Mouse (Mus musculus): ENCODE measurements around the gene Myom1. TPM values are rescaled to one million over a fixed set of nuclear protein-coding genes. Genes with fewer than 3 reads are reported as not detected.

The Myom1 gene
- polyA plus RNA-seq, 1 experiment from 2014 or later, result 1.3 TPM

DNA sequence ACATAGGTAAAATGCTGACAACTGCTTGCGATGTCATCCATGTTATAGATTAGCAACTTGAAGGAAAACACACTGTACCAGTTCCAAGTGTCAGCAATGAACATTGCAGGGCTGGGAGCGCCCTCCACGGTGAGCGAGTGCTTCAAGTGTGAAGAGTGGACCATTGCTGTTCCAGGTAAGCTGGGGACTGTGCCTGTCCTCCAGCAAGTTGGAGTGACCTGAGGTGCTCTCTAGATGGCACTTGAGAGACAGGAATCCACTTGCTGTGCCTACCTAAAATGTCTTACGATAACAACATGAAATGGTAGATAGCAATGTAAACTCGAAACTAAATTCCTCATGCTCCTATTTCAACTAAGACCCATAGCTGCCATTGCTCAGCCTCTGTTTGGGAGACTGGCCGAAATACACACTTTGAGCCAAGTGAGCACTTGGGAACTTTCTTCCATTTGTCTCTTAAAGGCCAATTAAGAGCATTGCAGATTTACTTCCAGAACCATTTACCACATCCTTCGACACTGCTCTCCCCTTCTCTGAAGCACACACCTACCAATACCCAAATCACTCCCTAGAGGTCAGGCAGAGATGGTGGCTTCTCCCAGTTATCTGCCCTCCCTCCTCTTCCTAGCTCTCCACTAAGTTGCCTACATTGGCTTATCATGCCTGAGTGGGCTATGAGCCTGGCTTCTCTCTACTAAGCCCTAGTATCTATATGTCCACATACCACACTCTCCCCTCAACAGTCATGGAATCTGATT lies 85.1 kb downstream of the Myom1 start:
- Histone ChIP-seq H3K9me3 (no peaks in the 10 kb centered on the region), H3K27ac (no peak overlapping the region)

DNA sequence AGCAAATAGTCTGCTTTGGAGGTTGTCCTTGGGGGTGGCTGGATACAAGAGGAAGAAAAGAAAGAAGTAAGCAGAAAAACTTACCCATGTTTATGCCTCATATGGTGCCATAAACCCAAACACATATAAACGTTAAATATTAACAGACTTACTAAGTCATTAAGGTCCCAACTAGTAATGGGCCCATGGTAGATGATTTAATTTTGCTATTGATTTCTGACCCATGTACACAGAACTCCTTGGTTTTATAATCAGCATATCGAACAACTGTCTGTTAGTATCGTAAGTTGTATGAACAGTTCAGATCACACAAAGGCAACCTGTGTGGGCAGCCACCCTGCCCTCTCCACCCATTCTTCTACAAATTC lies 85.7 kb downstream of the Myom1 start:
- 92% methylated on average over 3 of the region's 3 CpGs for WGBS
- Histone ChIP-seq H3K4me2 (no peak overlapping the region), H3K9ac (no peak overlapping the region), H3K36me3 (replicated peaks) (no peaks in the 10 kb centered on the region), H3K4me3 (no peak overlapping the region), H3K27me3 (replicated peaks) (no peaks in the 10 kb centered on the region), H3K9me3 (no peaks in the 10 kb centered on the region), H3K27ac (no peak overlapping the region), H3K4me1 (no peaks in the 10 kb centered on the region)
- ATAC-seq (replicated peaks), result no peak

More for the DNA sequence above, 85.1 kb downstream of the Myom1 start:
- no peak for ATAC-seq (replicated peaks)
- Histone ChIP-seq H3K27me3 (replicated peaks) (no peaks in the 10 kb centered on the region), H3K4me3 (no peak overlapping the region), H3K4me2 (no peak overlapping the region), H3K9ac (no peak overlapping the region), H3K4me1 (no peaks in the 10 kb centered on the region), H3K36me3 (replicated peaks) (no peaks in the 10 kb centered on the region)
- 93% methylated on average over 8 of the region's 8 CpGs for WGBS

DNA sequence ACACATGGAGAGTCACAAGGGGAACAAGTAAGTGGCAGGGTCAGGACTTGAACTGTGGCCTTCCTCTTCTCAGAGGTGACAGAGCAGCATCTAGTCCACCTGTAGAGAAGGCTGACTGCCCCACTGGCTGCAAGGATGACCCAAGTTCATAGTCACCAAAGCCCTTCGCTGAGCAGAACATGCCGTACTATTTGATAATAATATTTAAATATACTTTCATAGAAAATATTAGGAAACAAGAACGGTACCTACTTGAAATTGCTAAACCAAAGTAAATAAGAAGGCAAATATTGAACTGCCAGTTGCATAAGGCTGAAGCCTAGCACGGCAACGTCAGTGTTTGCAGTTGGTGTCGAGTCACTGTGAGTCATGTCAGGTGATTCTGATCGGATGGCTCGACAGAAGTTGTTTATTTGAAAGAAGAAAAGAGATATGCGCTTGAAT lies 86.6 kb downstream of the Myom1 start:
- Histone ChIP-seq H3K9ac (no peak overlapping the region), H3K27me3 (replicated peaks) (no peaks in the 10 kb centered on the region), H3K9me3 (no peaks in the 10 kb centered on the region), H3K27ac (no peak overlapping the region), H3K4me3 (no peak overlapping the region), H3K36me3 (replicated peaks) (no peaks in the 10 kb centered on the region), H3K4me1 (no peaks in the 10 kb centered on the region), H3K4me2 (no peak overlapping the region)
- WGBS, result 84% methylated on average over 9 of the region's 9 CpGs
- ATAC-seq (replicated peaks), result no peak

DNA sequence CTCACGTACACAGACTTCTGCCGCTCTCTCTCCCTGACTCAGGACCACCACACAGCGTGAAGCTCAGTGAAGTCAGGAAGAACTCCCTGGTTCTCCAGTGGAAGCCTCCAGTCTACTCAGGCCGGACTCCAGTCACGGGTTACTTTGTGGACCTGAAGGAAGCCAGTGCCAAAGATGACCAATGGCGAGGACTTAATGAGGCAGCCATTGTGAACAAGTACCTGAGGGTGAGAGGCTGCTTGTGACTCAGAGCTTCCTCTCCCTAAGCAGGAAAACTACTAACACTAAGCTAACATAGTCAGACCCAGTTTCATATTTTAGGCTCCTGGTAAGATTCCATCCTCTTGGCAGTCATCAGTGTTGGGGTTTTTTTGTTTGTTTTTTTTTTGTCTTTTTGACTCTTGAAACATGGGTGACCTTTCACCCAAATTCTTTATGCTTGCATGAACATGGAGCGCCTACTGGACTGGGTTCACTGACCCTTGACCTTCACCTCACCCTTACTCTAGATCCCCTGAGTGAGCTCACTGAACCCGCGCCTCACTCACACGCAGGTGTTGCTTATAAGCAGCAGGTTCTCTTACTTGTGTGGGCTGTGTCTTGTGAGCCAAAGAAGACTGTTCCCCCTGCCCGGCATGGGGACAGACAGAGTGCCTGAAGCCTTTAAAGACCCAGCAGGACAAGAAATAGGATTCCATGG lies 87.5 kb downstream of the Myom1 start:
- Histone ChIP-seq H3K4me2 (no peak overlapping the region), H3K36me3 (replicated peaks) (no peaks in the 10 kb centered on the region), H3K27me3 (replicated peaks) (no peaks in the 10 kb centered on the region), H3K4me3 (no peak overlapping the region), H3K9me3 (no peaks in the 10 kb centered on the region), H3K27ac (no peak overlapping the region), H3K4me1 (no peaks in the 10 kb centered on the region), H3K9ac (no peak overlapping the region)
- ATAC-seq (replicated peaks), result no peak
- 77% methylated on average over 11 of the region's 11 CpGs for WGBS

DNA sequence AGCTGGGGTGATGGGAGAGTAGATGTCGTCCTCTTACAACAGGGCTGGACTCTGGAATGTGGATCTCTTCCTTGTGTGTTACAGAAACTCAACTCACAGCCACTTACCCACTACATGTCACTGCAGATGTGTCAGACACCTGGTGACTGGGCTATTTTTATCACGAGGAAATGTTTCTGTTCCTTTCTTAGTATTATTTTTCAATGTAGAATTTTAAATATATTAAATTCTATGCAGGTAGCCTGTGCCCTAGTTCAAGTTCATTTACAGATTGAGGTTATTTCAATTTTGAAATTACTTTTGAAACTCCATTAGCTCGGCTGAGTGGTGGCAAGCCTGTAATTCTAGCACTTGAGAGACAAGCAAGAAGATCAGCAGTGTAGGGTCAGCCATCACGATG lies 88.6 kb downstream of the Myom1 start:
- WGBS, result 82% methylated on average over 4 of the region's 4 CpGs
- H3K4me1 ChIP-seq, result no peaks in the 10 kb centered on the region

DNA sequence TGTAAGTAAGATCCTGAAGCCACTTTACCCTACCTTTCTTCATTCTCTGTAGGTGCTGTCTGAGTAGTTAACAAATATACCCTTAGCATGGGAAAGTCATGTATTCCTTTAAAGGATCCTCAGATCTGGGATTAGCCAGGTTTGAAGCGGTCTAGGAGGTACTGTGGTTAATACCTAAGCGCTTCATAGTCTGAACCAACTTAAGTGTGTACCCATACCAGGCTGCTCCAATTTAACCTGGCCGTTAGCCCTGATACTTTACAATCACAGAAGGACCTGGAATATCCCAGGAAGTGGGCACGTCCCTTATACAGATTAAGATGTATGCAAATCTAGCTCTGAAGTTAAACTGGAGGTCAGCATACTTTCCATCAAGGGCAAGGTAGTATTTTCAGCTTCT lies 89.9 kb downstream of the Myom1 start:
- Histone ChIP-seq H3K9ac (no peak overlapping the region), H3K27ac (no peak overlapping the region), H3K9me3 (no peaks in the 10 kb centered on the region), H3K27me3 (replicated peaks) (no peaks in the 10 kb centered on the region), H3K4me2 (no peak overlapping the region), H3K4me3 (no peak overlapping the region), H3K36me3 (replicated peaks) (no peaks in the 10 kb centered on the region), H3K4me1 (no peaks in the 10 kb centered on the region)
- ATAC-seq (replicated peaks), result no peak
- WGBS, result 88% methylated on average over 4 of the region's 4 CpGs

More for the DNA sequence above, 88.6 kb downstream of the Myom1 start:
- Histone ChIP-seq H3K4me2 (no peak overlapping the region), H3K4me3 (no peak overlapping the region), H3K9ac (no peak overlapping the region), H3K36me3 (replicated peaks) (no peaks in the 10 kb centered on the region), H3K9me3 (no peaks in the 10 kb centered on the region), H3K27ac (no peak overlapping the region), H3K27me3 (replicated peaks) (no peaks in the 10 kb centered on the region)
- ATAC-seq (replicated peaks), result no peak

DNA sequence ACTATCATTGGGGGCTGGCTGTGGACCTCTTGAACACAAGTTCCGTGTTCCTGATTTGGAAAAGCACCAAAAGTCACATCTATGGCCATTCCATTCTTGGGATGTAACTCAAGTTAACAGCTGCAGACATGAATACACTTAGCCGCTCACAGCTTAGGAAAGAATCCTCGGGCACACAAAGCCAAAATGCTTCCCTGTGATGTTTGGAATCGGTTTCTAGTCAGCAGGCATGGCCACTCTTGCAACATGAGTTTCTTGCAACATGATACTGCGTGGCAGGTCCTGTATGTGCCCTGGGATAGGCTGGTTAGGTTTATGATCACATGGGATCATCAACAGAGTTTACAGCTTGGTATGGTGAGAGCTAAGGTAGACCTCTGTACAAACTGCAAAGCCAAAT lies 91.4 kb downstream of the Myom1 start:
- Histone ChIP-seq H3K9ac (no peak overlapping the region), H3K27ac (no peak overlapping the region), H3K27me3 (replicated peaks) (no peaks in the 10 kb centered on the region), H3K4me1 (no peaks in the 10 kb centered on the region), H3K4me3 (no peak overlapping the region), H3K36me3 (replicated peaks) (no peaks in the 10 kb centered on the region), H3K4me2 (no peak overlapping the region), H3K9me3 (no peaks in the 10 kb centered on the region)
- no peak for ATAC-seq (replicated peaks)
- 84% methylated on average over 5 of the region's 5 CpGs for WGBS

DNA sequence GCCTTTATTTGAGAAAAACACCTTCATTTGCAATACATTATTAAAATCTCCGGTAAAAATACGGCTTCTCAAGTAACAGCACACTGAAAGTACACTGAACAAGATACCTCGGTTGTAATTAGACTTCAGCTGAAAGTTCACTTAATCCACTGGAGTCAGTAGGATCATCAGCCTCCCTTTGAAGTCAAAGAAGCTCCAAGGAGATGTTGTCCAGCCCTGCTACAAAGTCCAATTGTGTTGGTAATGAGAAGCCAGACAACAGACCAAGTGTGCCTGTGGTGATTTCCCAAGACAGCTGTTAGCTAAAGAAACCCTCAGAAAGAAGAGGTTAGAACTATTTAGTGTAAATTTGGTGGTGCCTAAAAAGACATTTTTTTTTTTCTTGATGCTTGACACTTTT lies 92.0 kb downstream of the Myom1 start:
- Histone ChIP-seq H3K9ac (no peak overlapping the region), H3K36me3 (replicated peaks) (no peaks in the 10 kb centered on the region), H3K4me3 (no peak overlapping the region), H3K4me2 (no peak overlapping the region), H3K27ac (no peak overlapping the region), H3K9me3 (no peaks in the 10 kb centered on the region), H3K27me3 (replicated peaks) (no peaks in the 10 kb centered on the region), H3K4me1 (no peaks in the 10 kb centered on the region)
- WGBS, result 38% methylated on average over 3 of the region's 3 CpGs
- ATAC-seq (replicated peaks), result no peak

DNA sequence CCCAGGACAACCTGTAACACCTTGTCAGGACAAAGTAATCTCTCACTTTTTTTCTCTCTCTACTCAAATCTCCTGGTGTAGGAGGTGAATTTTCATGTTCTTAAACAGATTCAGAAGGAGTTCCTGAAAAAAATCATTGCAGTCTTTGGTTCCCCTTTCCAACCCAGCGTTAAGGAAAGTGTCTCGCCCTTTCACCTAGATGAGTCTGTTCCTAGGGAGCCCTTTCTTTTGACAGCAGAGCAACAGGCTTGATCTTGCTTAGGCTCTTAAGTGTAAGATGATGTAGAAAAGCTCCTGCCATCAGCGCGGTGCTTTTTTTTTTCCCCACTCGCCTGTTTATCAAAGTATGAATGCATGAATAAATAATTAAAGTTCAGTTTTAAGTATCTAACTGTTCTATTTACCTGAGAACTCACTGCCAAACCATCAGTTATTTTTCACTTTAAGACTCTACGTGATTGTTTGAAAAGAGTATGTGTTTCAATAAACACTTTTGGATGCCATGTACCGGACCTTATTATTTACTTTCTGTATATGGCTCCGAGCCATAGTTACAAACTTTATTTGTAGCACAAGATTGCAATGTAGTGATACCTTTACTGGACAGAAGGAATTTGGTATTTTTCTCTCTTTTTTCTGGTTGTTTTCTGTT lies 94.2 kb downstream of the Myom1 start:
- no peaks in the 10 kb centered on the region for H3K9me3 ChIP-seq
- H3K4me2 ChIP-seq, result no peak overlapping the region
- no peak for ATAC-seq (replicated peaks)
- no peaks in the 10 kb centered on the region for H3K27me3 ChIP-seq (replicated peaks)
- H3K4me1 ChIP-seq, result no peaks in the 10 kb centered on the region
- H3K36me3 ChIP-seq (replicated peaks), result no peaks in the 10 kb centered on the region
- no peak overlapping the region for H3K9ac ChIP-seq
- H3K4me3 ChIP-seq, result no peak overlapping the region
- WGBS, result 91% methylated on average over 8 of the region's 8 CpGs
- no peak overlapping the region for H3K27ac ChIP-seq

DNA sequence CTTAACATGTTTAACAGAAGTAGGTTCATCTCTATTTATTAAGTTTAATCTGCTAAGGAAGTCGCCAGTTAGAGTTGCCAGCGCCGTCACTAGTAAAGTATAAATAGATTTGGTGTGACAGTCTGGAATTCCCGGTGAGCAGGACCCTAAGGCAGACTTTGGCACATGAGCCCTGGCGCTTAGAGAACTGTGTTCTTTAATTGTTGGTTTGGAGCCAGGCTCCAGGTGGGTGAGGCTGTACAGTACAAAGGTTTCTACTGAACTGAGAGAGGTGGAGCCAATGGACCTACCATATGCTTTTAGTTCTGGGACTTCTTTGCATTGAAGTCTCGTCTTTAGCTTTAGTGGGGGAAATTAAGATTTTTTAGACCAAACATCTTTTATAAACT lies 94.8 kb downstream of the Myom1 start:
- Histone ChIP-seq H3K36me3 (replicated peaks) (no peaks in the 10 kb centered on the region), H3K9me3 (no peaks in the 10 kb centered on the region), H3K27me3 (replicated peaks) (no peaks in the 10 kb centered on the region), H3K9ac (no peak overlapping the region), H3K4me3 (no peak overlapping the region), H3K4me2 (no peak overlapping the region), H3K4me1 (no peaks in the 10 kb centered on the region), H3K27ac (no peak overlapping the region)
- no peak for ATAC-seq (replicated peaks)
- 87% methylated on average over 6 of the region's 6 CpGs for WGBS

DNA sequence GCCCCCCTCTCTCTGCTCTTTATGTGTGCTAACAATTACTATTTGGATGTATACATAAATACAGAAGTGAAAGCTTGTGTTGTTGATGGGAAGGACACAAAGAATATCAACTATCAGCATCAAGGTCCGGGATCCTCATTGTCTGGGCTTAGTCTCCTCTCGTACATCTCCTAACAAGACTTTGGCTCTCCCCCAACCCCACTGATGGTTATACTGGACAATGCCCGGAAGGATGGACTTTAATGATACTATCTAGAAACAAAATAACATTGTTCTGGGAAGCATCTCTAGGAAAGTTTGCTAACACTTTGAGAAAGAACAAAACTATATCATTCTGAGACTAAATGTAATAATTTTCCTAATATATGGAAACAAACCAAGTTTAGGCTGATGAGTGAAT lies 96.2 kb downstream of the Myom1 start:
- Histone ChIP-seq H3K36me3 (replicated peaks) (no peaks in the 10 kb centered on the region), H3K27me3 (replicated peaks) (no peaks in the 10 kb centered on the region), H3K4me1 (no peaks in the 10 kb centered on the region), H3K4me2 (no peak overlapping the region), H3K9me3 (no peaks in the 10 kb centered on the region), H3K4me3 (no peak overlapping the region), H3K27ac (no peak overlapping the region), H3K9ac (no peak overlapping the region)
- 84% methylated on average over 3 of the region's 3 CpGs for WGBS
- ATAC-seq (replicated peaks), result no peak

DNA sequence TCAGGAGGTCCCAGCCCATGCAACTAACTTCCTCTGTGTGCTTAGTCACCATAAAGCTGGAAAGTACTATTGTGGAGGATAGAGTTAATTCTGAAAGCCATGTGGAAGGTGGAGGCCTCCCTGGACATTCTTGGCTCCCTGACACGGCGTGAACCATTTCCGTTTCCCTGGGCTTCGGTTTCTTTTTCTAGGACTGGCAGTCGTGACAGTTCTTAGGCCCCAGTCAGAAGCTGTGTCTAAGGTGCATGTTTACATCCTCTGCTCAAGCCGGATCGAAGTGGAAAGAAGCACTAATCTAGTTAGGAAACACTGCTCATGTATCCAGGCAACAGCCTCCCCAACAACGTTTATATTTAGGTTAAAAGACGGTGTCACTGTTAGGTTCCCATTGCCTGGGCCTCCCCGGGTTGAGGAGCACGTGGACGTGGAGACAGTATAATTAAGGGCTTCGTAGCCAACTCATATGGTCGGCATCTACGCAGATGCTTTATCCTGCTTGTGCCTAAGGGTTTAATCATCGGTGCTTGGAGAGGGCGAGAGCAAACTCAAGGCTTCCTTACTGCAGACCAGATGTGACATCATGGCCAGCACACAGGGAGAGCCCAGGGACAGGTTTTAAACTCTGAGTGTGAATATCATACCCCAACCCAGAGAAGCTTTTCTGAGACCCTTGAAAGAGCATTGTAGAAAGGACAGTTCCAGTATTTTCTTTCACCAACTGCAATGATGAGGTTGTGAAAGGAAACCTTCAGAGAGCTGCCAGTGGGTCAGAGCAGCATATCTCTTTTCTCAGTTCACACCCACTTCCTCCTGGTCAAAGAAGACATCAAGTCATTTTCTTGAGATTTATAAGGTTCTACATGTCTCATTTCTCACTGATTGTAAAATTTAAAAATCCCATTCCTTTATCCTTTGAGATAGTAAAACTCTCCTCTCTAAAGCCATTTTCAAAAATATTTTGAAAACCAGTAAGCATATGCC lies 100.4 kb downstream of the Myom1 start:
- no peak overlapping the region for H3K4me3 ChIP-seq

More for the DNA sequence above, 100.4 kb downstream of the Myom1 start:
- Histone ChIP-seq H3K4me1 (no peaks in the 10 kb centered on the region), H3K9ac (no peak overlapping the region), H3K27me3 (replicated peaks) (no peaks in the 10 kb centered on the region), H3K36me3 (replicated peaks) (no peaks in the 10 kb centered on the region), H3K4me2 (no peak overlapping the region), H3K9me3 (no peaks in the 10 kb centered on the region), H3K27ac (no peak overlapping the region)
- ATAC-seq (replicated peaks), result no peak
- WGBS, result 59% methylated on average over 17 of the region's 17 CpGs
